Mouse (Mus musculus): ENCODE measurements around the gene Tiprl. TPM values are rescaled to one million over a fixed set of nuclear protein-coding genes. Genes with fewer than 3 reads are reported as not detected.

The Tiprl gene
- total and polyA plus RNA-seq, 3 experiments = 12.4 to 90.2 (median 66.8) TPM

DNA sequence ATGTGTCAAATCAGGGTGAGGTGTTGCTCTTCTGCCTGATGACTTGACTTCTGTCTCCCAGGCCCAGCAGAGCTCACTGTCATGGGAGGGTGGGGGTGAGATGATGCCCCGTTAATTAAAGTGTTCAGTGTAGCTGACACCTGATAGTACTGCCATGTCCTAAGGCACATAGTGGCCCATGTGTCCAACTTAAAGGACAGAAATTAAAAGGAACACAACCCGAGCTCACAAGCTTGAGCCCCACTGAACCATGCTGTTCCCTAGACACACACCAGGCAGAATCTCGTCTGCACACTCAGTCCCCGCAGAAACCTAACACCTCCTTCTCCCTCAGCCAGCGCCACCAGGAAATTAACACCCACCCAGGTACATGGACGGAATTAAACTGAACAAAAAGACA, 71.9 kb downstream of the Tiprl start:
- TF ChIP-seq TAL1 (conservative IDR thresholded peaks at IDR 0.05; ENCODE audit: low read depth, low read length) (no peak), GATA1 (IDR thresholded peaks at IDR 0.05; ENCODE audit: borderline replicate concordance, low read length) (no peak), CTCF (IDR thresholded peaks at IDR 0.05; ENCODE audit: low read depth, low read length) (no peak), POLR2AphosphoS5 (IDR thresholded peaks at IDR 0.05; ENCODE audit: insufficient replicate concordance, low read depth, low read length) (no peak), GATA2 (IDR thresholded peaks at IDR 0.05; ENCODE audit: borderline replicate concordance, low read depth, low read length) (no peak)
- Histone ChIP-seq H3K27me3 (ENCODE audit: insufficient read depth, low read length) (peaks cover 19% of the 10 kb centered on the region), H3K9me3 (replicated peaks) (peaks cover 2% of the 10 kb centered on the region), H3K4me3 (ENCODE audit: low read depth, low read length) (no peak overlapping the region), H3K36me3 (replicated peaks) (no peaks in the 10 kb centered on the region), H3K4me1 (ENCODE audit: insufficient read depth, low read depth, low read length) (no peaks in the 10 kb centered on the region)
- DNase-seq (ENCODE audit: low spot score) (no peak), ATAC-seq (ENCODE audit: extremely low read depth, insufficient number of reproducible peaks, low FRiP score, poor library complexity, severe bottlenecking) (no peak)

Other genes starting within 250 kb of the Tiprl start
- gene Tbx19, start 76.2 kb downstream of the Tiprl start, total RNA-seq (2014; fragmentation: Nextera tagmentation) = not detected in 2 replicates
- gene Tbx19, start 76.2 kb downstream of the Tiprl start, total RNA-seq (2017) = 0.52 TPM in 1 of 2 replicates, not detected in the other
- not detected in 2 replicates for gene Tbx19, start 76.2 kb downstream of the Tiprl start, polyA plus RNA-seq (2012)
- gene Sft2d2, start 42.6 kb downstream of the Tiprl start, total RNA-seq (2014; fragmentation: Nextera tagmentation) = 41.2 and 41.9 TPM in 2 replicates
- 36.9 and 41.6 TPM in 2 replicates for gene Sft2d2, start 42.6 kb downstream of the Tiprl start, total RNA-seq (2017)
- gene Sft2d2, start 42.6 kb downstream of the Tiprl start, polyA plus RNA-seq (2012) = 3.9 and 4.0 TPM in 2 replicates
- gene Gpr161, start 58.8 kb upstream of the Tiprl start, total RNA-seq (2014; fragmentation: Nextera tagmentation) = not detected in 2 replicates
- gene Gpr161, start 58.8 kb upstream of the Tiprl start, total RNA-seq (2017) = 0.06 and 0.11 TPM in 2 replicates
- not detected in 2 replicates for gene Gpr161, start 58.8 kb upstream of the Tiprl start, polyA plus RNA-seq (2012)
- 85.0 and 110 TPM in 2 replicates for gene Dcaf6, start 223.5 kb upstream of the Tiprl start, total RNA-seq (2014; fragmentation: Nextera tagmentation)
- gene Dcaf6, start 223.5 kb upstream of the Tiprl start, total RNA-seq (2017) = 60.4 and 65.7 TPM in 2 replicates
- gene Dcaf6, start 223.5 kb upstream of the Tiprl start, polyA plus RNA-seq (2012) = 44.8 and 47.3 TPM in 2 replicates
- 37.6 and 43.4 TPM in 2 replicates for gene Mpc2, start 223.6 kb upstream of the Tiprl start, total RNA-seq (2014; fragmentation: Nextera tagmentation)
- 121 and 126 TPM in 2 replicates for gene Mpc2, start 223.6 kb upstream of the Tiprl start, total RNA-seq (2017)
- 67.1 and 68.1 TPM in 2 replicates for gene Mpc2, start 223.6 kb upstream of the Tiprl start, polyA plus RNA-seq (2012)
- gene Adcy10, start 248.2 kb upstream of the Tiprl start, total RNA-seq (2014; fragmentation: Nextera tagmentation) = not detected in 2 replicates
- gene Adcy10, start 248.2 kb upstream of the Tiprl start, total RNA-seq (2017) = 0.22 and 0.29 TPM in 2 replicates
- gene Adcy10, start 248.2 kb upstream of the Tiprl start, polyA plus RNA-seq (2012) = not detected in 2 replicates